Mouse (Mus musculus) spleen, adult 2 months (tissue): ENCODE data around the gene Ldah. TPM values are rescaled to one million over a fixed set of nuclear protein-coding genes. Genes with fewer than 3 reads are reported as not detected.

ENCODE experiments used
- DNase-seq, 2 experiments: peaks; one replicate each; pipeline versions ENCODE4 v3.0.0 to v3.0.0-alpha.2; 2012 to 2021; ENCODE audit warnings: low spot score in 2 of 2, low read depth in 1 of 2
- H3K27ac ChIP-seq: fragments of 200-500 bp; 2 replicates; pipeline ENCODE4 v1.5.1; 2012; ENCODE audit warnings: low read length, inconsistent platforms; ENCODE audit not compliant: insufficient read depth
- H3K27me3 ChIP-seq: fragments of 200-500 bp; 2 replicates; pipeline ENCODE4 v1.6.1; 2012; ENCODE audit warnings: mild to moderate bottlenecking, moderate library complexity, low read length, inconsistent platforms; ENCODE audit not compliant: control insufficient read depth, insufficient read depth
- H3K36me3 ChIP-seq: fragments of 200-500 bp; 2 replicates; pipeline ENCODE4 v1.6.1; 2012; ENCODE audit warnings: mild to moderate bottlenecking, low read length, inconsistent platforms; ENCODE audit not compliant: control insufficient read depth, insufficient read depth
- H3K4me1 ChIP-seq: fragments of 200-500 bp; 2 replicates; pipeline ENCODE4 v1.6.1; 2011; ENCODE audit warnings: inconsistent platforms; ENCODE audit not compliant: control insufficient read depth, insufficient read depth, insufficient read length
- H3K4me3 ChIP-seq: fragments of 200-500 bp; 2 replicates; pipeline ENCODE4 v1.5.1; 2011; ENCODE audit warnings: mild to moderate bottlenecking, inconsistent platforms; ENCODE audit not compliant: insufficient read depth, insufficient read length; ENCODE audit errors: extremely low read depth
- CTCF ChIP-seq: fragments of 200-500 bp; IDR thresholded peaks from 2 replicates; pipeline ENCODE4 v1.5.1; 2011; ENCODE audit warnings: mild to moderate bottlenecking, inconsistent platforms; ENCODE audit not compliant: insufficient read depth, insufficient read length, insufficient replicate concordance; ENCODE audit errors: extremely low read depth
- POLR2A ChIP-seq: fragments of 200-500 bp; IDR thresholded peaks from 2 replicates; pipeline ENCODE4 v1.6.1; 2011; ENCODE audit warnings: low read depth, low read length, inconsistent platforms
- whole genome bisulfite sequencing: fragments of 180-500 bp; shearing (Covaris S2); methylation state at CpG from one replicate; pipeline ENCODE4 v1.1.7; 2018; 5-methylcytosine and 5-hydroxymethylcytosine counted together
- polyA plus RNA-seq: library from polyadenylated mRNA; depleted of rRNA; stranded (reverse); fragments of >200 nt; gene quantifications from 2 replicates; pipeline ENCODE4 v1.2.3, GENCODE M21; 2012

The Ldah gene
- polyA plus RNA-seq, 1 experiment, result 18.7 TPM

DNA sequence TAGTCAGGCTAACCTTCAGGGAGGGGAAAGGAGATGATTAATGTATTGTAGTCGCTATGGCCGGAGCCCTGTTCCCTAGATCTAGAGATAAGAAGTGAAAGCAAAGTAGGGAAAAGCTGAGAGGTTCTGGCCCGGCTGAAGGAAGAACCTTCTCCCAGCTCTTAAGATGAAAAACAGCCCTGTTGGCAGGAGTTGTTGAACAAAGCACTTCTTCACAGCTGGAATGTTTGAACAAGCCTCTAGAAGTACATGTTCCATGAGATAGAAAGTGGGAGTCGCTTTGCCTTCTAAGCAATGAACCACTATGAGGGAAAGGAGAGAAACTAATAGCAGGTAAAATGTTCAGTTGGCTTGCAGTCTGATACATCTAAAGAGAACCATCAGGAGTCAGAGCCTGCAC, 36.8 kb downstream of the Ldah start:
- Histone ChIP-seq H3K36me3 (no peaks in the 10 kb centered on the region; the same call in none of the 2 replicates), H3K27me3 (no peaks in the 10 kb centered on the region), H3K4me3 (no peak overlapping the region), H3K27ac (no peak overlapping the region), H3K4me1 (no peaks in the 10 kb centered on the region)
- 78% methylated on average over 4 of the region's 4 CpGs for WGBS
- TF ChIP-seq POLR2A (no peak), CTCF (no peak)
- DNase-seq, result no peak

GRCm38 (mm10) chr12:8260297-8260696, 52.4 kb downstream of the Ldah start:
- no peaks in the 10 kb centered on the region for H3K27me3 ChIP-seq

GRCm38 (mm10) chr12:8266311-8266710, 58.4 kb downstream of the Ldah start:
- no peaks in the 10 kb centered on the region for H3K4me1 ChIP-seq

More at GRCm38 (mm10) chr12:8260297-8260696, 52.4 kb downstream of the Ldah start:
- 47% methylated on average over 2 of the region's 2 CpGs for WGBS
- DNase-seq, result no peak
- Histone ChIP-seq H3K36me3 (no peaks in the 10 kb centered on the region), H3K4me1 (no peaks in the 10 kb centered on the region), H3K4me3 (no peak overlapping the region), H3K27ac (no peak overlapping the region)
- TF ChIP-seq CTCF, result no peak

GRCm38 (mm10) chr12:8269627-8270026, 61.7 kb downstream of the Ldah start:
- no peak for DNase-seq
- Histone ChIP-seq H3K4me1 (no peaks in the 10 kb centered on the region), H3K36me3 (peaks cover 4% of the 10 kb centered on the region), H3K4me3 (no peak overlapping the region), H3K27ac (no peak overlapping the region), H3K27me3 (no peaks in the 10 kb centered on the region)
- TF ChIP-seq POLR2A (no peak), CTCF (no peak)
- WGBS, result 73% methylated on average over 11 of the region's 11 CpGs

More at GRCm38 (mm10) chr12:8266311-8266710, 58.4 kb downstream of the Ldah start:
- Histone ChIP-seq H3K27ac (no peak overlapping the region), H3K27me3 (no peaks in the 10 kb centered on the region), H3K36me3 (no peaks in the 10 kb centered on the region), H3K4me3 (no peak overlapping the region)
- no peak for DNase-seq
- WGBS, result 95% methylated on average over 7 of the region's 7 CpGs
- TF ChIP-seq CTCF, result no peak
- TF ChIP-seq POLR2A, result no peak

DNA sequence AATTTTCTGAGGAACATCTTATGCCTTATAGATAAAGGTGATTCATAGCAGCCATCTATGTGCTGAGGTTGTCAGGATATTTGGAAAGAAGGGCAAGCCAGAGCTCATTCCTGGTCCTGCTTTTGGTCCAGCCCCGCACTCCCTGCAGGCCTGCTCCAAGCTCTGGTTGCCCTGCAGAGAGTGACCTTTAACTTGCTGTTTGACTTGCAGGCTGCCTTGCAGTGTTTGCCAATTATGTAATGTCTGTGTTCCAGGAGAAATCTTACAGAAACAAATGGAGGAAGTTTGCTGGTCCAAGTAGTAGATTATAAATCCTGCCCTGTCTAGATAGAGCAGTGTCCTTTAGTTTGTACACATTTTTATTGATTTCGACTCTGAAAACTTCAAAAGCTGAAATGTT, 63.5 kb downstream of the Ldah start:
- TF ChIP-seq CTCF (no peak), POLR2A (no peak)
- no peak for DNase-seq
- Histone ChIP-seq H3K36me3 (peaks cover 6% of the 10 kb centered on the region), H3K27me3 (no peaks in the 10 kb centered on the region), H3K4me3 (no peak overlapping the region), H3K27ac (no peak overlapping the region), H3K4me1 (no peaks in the 10 kb centered on the region)
- WGBS, result 85% methylated on average over 2 of the region's 2 CpGs

DNA sequence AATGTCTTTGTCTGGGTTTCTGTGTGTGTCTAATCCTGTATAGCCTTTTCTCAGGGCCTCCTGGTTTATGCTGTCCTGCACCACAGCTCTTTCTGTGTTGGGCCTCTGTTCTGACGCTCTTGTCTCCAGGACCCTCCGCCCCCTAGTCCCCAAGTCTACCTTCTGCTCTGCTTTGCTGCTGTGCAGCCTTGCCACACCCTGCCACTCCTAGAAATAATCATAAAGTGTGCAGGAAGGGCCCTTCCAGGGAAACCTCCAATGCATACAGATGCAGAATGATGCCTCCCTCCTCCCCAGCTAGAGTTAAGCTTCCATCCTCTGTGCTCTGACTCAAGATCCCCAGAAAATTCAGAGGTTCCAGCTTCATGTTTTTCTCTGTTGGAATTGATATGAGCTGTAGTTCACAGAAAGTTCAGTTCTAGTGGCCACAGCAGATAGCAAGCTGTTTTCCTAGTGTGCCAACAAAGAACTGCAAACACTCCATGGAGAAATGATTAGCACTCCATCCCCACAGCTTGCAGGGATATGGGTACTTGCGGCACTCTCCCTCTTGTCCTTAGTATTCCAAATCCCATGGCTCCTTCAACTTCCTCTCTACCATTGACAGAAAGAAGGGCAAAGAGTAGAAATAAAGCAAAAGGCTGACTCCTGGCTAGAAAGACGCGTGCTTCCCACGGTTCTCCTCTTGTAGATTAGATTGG, 65.7 kb downstream of the Ldah start:
- H3K4me3 ChIP-seq, result no peak overlapping the region
- no peaks in the 10 kb centered on the region for H3K4me1 ChIP-seq
- TF ChIP-seq CTCF (no peak), POLR2A (no peak)
- WGBS, result 97% methylated on average over 6 of the region's 6 CpGs
- no peak for DNase-seq
- no peaks in the 10 kb centered on the region for H3K27me3 ChIP-seq
- H3K27ac ChIP-seq, result no peak overlapping the region
- H3K36me3 ChIP-seq, result peaks cover 6% of the 10 kb centered on the region

- 95% methylated on average over 4 of the region's 4 CpGs for WGBS
- Histone ChIP-seq H3K36me3 (peaks cover 7% of the 10 kb centered on the region), H3K27me3 (no peaks in the 10 kb centered on the region)
Measured at GRCm38 (mm10) chr12:8275424-8275823, 67.5 kb downstream of the Ldah start.

More at GRCm38 (mm10) chr12:8275424-8275823, 67.5 kb downstream of the Ldah start:
- Histone ChIP-seq H3K4me3 (no peak overlapping the region), H3K4me1 (no peaks in the 10 kb centered on the region), H3K27ac (no peak overlapping the region)
- TF ChIP-seq CTCF, result no peak
- TF ChIP-seq POLR2A, result no peak
- no peak for DNase-seq
